Mouse (Mus musculus) hindbrain, embryonic 10.5 days (tissue): Measurements from ENCODE around the gene Sdk1. TPM values are rescaled to one million over a fixed set of nuclear protein-coding genes. Genes with fewer than 3 reads are reported as not detected.

Experiments used
- DNase-seq: peaks from one replicate; pipeline ENCODE4 v3.0.0-alpha.2; 2017; ENCODE audit warnings: low spot score
- H3K27ac ChIP-seq: fragments of 300-500 bp; sonication (generic); 2 replicates; pipeline ENCODE4 v1.5.1; 2016; ENCODE audit warnings: mild to moderate bottlenecking, moderate library complexity
- H3K27me3 ChIP-seq: fragments of 300-500 bp; sonication (generic); 2 replicates; pipeline ENCODE4 v1.6.1; 2016; ENCODE audit warnings: mild to moderate bottlenecking; ENCODE audit not compliant: poor library complexity, insufficient read depth, severe bottlenecking
- H3K36me3 ChIP-seq: fragments of 300-500 bp; sonication (generic); 2 replicates; pipeline ENCODE4 v1.6.1; 2016; ENCODE audit warnings: mild to moderate bottlenecking, moderate library complexity
- H3K4me1 ChIP-seq: fragments of 300-500 bp; sonication (generic); replicated peaks from 2 replicates; pipeline ENCODE4 v1.6.1; 2016; ENCODE audit warnings: mild to moderate bottlenecking
- H3K4me3 ChIP-seq: fragments of 300-500 bp; sonication (generic); 2 replicates; pipeline ENCODE4 v1.5.1; 2016; ENCODE audit warnings: mild to moderate bottlenecking, moderate library complexity
- H3K9me3 ChIP-seq: fragments of 300-500 bp; sonication (generic); 2 replicates; pipeline ENCODE4 v1.6.1; 2016; ENCODE audit warnings: mild to moderate bottlenecking, moderate library complexity
- WGBS: fragments of 180-500 bp; shearing (Covaris S2); methylation state at CpG from one replicate; pipeline ENCODE4 v1.1.7; 2016; 5-methylcytosine and 5-hydroxymethylcytosine counted together
- polyA plus RNA-seq: library from polyadenylated mRNA; unstranded; fragments of >200 nt; fragmentation: Nextera tagmentation; extraction: Ambion mirVana; gene quantifications from 2 replicates; pipeline ENCODE4 v1.2.1, GENCODE M21; 2016

Sdk1 gene
- polyA plus RNA-seq, 1 experiment from 2014 or later = 0.99 TPM

GRCm38 (mm10) chr5:142256231-142256630 lies 1014.9 kb downstream of the Sdk1 start:
- Histone ChIP-seq H3K27me3 (no peaks in the 10 kb centered on the region), H3K27ac (no peak overlapping the region), H3K36me3 (no peaks in the 10 kb centered on the region), H3K4me1 (0 out of 2 replicates have a peak, but pooled peaks cover 7% of the 10 kb centered on the region), H3K9me3 (no peaks in the 10 kb centered on the region), H3K4me3 (no peak overlapping the region)
- WGBS = 86% methylated on average over 6 of the region's 6 CpGs
- no peak for DNase-seq

- 91% methylated on average over 7 of the region's 7 CpGs for WGBS
- H3K36me3 ChIP-seq = no peaks in the 10 kb centered on the region
- no peak overlapping the region for H3K4me3 ChIP-seq
- no peak for DNase-seq
- 0 out of 2 replicates have a peak, but pooled peaks cover 7% of the 10 kb centered on the region for H3K4me1 ChIP-seq
- H3K9me3 ChIP-seq = 0 out of 2 replicates have a peak, but pooled peaks cover 3% of the 10 kb centered on the region
- H3K27me3 ChIP-seq = no peaks in the 10 kb centered on the region
- H3K27ac ChIP-seq = no peak overlapping the region
These were observed 1017.4 kb downstream of the Sdk1 start for GRCm38 (mm10) chr5:142258716-142259115.

- H3K4me3 ChIP-seq = no peak overlapping the region
- DNase-seq = no peak
- H3K9me3 ChIP-seq = peaks cover 9% of the 10 kb centered on the region
- no peaks in the 10 kb centered on the region for H3K27me3 ChIP-seq
- H3K27ac ChIP-seq = no peak overlapping the region
- 0 out of 2 replicates have a peak, but pooled peaks cover 7% of the 10 kb centered on the region for H3K4me1 ChIP-seq
- WGBS = 46% methylated on average over 6 of the region's 6 CpGs
- no peaks in the 10 kb centered on the region for H3K36me3 ChIP-seq
These were observed 1020.8 kb downstream of the Sdk1 start for GRCm38 (mm10) chr5:142262060-142262459.

Other genes starting within 250 kb of the Sdk1 start
- 0.05 and 0.17 TPM in 2 replicates for gene Card11, start 240.9 kb upstream of the Sdk1 start, polyA plus RNA-seq